Mouse (Mus musculus): ENCODE measurements around the gene Pld2.

GRCm38 (mm10) chr11:70506962-70507515, 32.8 kb upstream of the Pld2 start:
- TF ChIP-seq CTCF (IDR thresholded peaks at IDR 0.05; ENCODE audit: low read depth) (no peak), EP300 (IDR thresholded peaks at IDR 0.05; ENCODE audit: low read depth) (no peak)
